Mouse (Mus musculus) mouse trophoblast stem cell (cell line): ENCODE data around the gene Fam219a.

Experiments
- in situ Hi-C, 2 experiments: fragments of 300-500 bp; cut with MseI, MboI; formaldehyde crosslinking; loops; 2 replicates in 1 of 2; 3 replicates in 1 of 2; pipeline ENCODE4 v1.15.1; 2025

Fam219a gene

DNA sequence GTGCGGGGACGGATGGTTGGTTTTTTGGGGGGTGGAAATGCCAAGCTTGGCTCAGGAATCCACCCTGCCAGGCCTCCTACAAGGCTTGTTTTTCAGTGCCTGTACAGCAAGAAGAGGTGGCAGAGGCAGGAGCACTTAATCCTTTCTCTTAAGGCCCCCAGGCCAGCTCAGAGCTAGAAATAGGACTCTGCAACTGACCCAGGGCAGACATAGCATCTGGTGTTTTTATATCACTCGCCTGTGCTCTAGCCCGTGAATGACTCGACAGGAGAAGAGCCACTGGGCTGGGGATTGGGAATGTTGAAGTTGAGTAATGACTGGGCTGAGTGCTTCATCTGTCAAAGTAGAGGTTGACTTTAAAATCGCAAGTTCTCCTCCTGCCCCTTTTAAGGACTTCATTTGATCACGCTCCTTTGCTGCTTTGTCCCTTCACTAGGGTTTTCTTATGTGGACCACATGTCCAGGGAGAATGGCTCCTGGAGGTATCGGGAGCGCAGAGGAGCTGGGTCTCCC is 91.6 kb downstream of the Fam219a start:
- in situ Hi-C loops: no loop called here

DNA sequence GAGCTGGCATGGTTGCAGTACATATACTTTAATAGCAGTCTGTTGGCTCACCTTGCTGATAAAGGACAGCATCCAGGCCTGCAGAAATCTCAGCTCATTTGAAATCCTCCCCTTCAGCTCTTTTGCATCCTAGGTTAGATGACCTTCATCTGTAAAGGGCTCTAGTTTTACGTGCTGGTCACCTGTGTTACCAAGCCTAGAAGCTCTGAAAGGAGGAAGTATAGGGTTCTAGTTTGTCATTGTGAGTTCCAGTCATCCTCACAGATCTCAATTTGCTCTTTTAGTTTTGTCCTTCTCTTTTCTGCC is 98.0 kb downstream of the Fam219a start:
- in situ Hi-C loops: no loop called here

DNA sequence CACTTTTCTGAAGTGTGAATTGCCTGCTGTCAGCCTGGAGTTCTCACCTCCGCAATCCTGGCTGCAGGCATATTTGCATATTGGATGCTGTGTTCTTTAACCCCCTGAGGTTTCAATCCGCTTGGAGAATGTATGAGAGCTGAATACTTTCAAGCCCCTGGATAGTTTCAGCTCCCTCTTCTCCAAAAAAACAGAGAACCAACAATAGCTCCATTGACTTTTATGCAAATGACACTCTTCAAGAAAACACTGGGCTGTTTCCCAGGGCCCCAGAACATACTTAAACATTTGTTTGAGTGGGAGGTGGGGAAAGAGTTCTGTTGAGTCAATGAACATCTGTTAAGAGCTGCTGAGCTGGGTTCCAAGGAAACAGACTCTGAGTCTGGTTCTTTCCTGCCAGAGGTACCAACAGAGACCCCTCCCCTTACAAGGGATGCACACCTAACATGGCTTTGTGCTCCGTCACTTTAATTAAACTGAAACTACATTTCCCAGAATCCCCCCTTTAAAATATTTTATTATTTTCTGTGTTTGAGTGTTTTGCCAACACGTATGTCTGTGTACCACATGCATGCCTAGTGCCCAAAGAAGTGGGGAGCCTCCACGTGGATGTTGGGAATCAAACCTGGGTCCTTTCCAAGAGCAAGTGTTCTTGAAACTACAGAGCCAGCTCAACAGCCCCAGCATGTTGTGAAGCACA is 98.5 kb downstream of the Fam219a start:
- in situ Hi-C loops: no loop called here

DNA sequence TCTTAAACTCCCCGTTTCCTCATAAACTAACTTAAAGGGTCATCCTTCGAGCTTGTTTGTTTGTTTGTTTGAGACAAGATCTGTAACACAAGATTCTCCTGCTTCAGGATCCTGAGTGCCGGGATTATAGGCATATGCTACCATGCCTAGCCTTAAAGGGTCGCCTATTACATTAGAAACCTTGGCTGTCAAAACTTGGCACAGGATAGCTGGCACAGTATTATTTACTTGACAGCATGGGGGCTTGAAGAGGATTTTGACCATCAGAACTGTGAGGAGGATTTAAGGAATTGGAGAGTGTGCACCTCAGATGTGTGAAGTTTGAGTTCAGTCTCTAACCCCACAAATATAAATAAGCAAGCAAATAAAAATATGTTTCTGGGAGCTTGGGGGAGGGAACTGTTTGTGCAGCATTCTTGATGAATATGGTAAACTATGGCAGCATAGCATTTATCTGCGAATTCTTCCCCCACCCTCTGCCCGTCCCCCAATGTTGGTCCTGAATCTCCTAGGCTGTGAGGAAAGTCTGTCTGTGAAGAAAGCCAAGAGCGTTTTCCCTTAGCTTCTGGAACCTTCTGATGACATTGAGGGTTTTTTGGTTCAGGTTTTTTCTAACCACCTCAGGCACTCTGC is 99.2 kb downstream of the Fam219a start:
- in situ Hi-C loops: no loop called here

DNA sequence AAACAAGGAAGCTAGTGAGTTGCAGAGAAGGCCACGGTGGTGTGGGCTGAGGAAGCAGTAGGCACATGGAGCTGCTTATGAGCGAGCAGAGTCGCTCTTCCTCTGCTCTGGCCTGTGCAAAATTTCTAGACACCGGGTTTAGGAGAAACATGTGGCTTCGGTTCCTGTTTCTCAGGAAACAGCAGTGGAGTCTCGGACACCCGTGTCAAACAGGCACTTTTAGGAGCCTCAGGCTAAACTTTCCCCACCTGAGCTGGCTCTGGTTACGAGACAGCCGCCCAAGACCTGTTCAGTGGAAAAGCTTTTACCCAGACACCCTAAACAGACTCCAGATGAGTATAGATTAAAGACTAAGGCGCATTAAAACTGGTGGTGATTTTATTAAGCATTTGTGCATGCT is 100.1 kb downstream of the Fam219a start:
- in situ Hi-C loops: loop anchor here in 1 of 2 experiments (5.0 kb wide), 1 partner anchor 38 kb away; no protein-coding TSS in a partner anchor

DNA sequence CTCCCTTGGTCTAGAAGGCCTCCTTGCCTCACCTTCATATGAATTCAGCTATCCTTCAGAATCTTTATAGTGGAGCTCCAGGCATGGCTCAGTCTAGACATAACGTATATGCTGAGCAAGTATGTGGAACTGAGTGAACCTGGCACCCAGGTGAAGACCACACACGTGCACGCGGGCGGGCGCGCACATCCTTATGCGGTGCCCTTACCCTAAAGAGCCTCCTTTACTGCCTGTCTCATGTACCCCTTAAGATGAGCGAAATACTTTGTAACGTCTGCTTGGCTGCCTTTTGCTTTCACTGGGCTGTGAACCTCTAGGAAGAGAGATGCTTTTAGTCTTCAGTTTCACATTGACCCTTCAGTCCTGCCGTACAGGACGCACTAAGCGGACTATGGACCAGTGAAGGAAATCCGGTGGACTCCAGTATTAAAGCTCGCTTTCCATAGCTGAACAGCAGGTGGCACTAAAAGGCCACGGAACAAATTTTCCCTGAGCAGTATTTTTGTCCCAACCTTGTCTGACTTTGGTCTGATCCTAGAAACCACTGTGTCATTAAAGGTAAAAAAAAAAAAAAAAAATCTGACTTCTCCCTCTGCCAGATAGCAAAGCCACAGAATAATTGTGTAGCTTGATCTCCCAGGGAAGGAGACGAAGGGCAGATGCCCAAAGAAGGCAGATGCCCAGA is 100.8 kb downstream of the Fam219a start:
- in situ Hi-C loops: loop anchor here in 1 of 2 experiments (5.0 kb wide), 1 partner anchor 39 kb away; no protein-coding TSS in a partner anchor
